Mouse (Mus musculus) right cerebral cortex, postnatal 25 days (tissue): Measurements from ENCODE around the gene Tmem131.
"Not testable (repeated sequence)": the region's sequence is repeated elsewhere in the genome, so short reads cannot be mapped to it uniquely, and the experiment has no call there.

ENCODE experiments used
- DNase-seq: peaks from one replicate; pipeline ENCODE4 v3.0.0; 2022

Gene Tmem131

GRCm38 (mm10) chr1:36824356-36824755 is 119.1 kb downstream of the Tmem131 start:
- no peak for DNase-seq

- not testable (repeated sequence) for DNase-seq
These were observed 121.5 kb downstream of the Tmem131 start for GRCm38 (mm10) chr1:36821918-36822317.

GRCm38 (mm10) chr1:36815166-36815565 is 128.3 kb downstream of the Tmem131 start:
- no peak for DNase-seq

- DNase-seq = no peak
These were observed 129.1 kb downstream of the Tmem131 start for GRCm38 (mm10) chr1:36814271-36814903.

GRCm38 (mm10) chr1:36813415-36813814 is 130.1 kb downstream of the Tmem131 start:
- DNase-seq = peak; percentile 42

- DNase-seq = no peak
These were observed 131.7 kb downstream of the Tmem131 start for GRCm38 (mm10) chr1:36811806-36812205.

GRCm38 (mm10) chr1:36807782-36808565 is 135.5 kb downstream of the Tmem131 start:
- DNase-seq = no peak

- DNase-seq = no peak
These were observed 136.4 kb downstream of the Tmem131 start for GRCm38 (mm10) chr1:36807086-36807485.

- no peak for DNase-seq
These were observed 137.1 kb downstream of the Tmem131 start for GRCm38 (mm10) chr1:36806181-36806905.

- DNase-seq = no peak
These were observed 138.6 kb downstream of the Tmem131 start for GRCm38 (mm10) chr1:36804833-36805232.

- no peak for DNase-seq
These were observed 139.2 kb downstream of the Tmem131 start for GRCm38 (mm10) chr1:36804259-36804658.

- DNase-seq = no peak
These were observed 143.0 kb downstream of the Tmem131 start for GRCm38 (mm10) chr1:36800379-36801011.

GRCm38 (mm10) chr1:36797481-36797880 is 146.0 kb downstream of the Tmem131 start:
- peak; percentile 61 for DNase-seq

- DNase-seq = no peak
These were observed 146.8 kb downstream of the Tmem131 start for GRCm38 (mm10) chr1:36796711-36797110.

- no peak for DNase-seq
These were observed 154.1 kb downstream of the Tmem131 start for GRCm38 (mm10) chr1:36789416-36789815.

- DNase-seq = no peak
These were observed 157.1 kb downstream of the Tmem131 start for GRCm38 (mm10) chr1:36786377-36786776.

- peak; percentile 34 for DNase-seq
These were observed 158.2 kb downstream of the Tmem131 start for GRCm38 (mm10) chr1:36785238-36785641.

- DNase-seq = peak; percentile 81
These were observed 158.9 kb downstream of the Tmem131 start for GRCm38 (mm10) chr1:36784365-36785134.

- no peak for DNase-seq
These were observed 161.0 kb downstream of the Tmem131 start for GRCm38 (mm10) chr1:36782476-36782875.

GRCm38 (mm10) chr1:36780793-36781192 is 162.7 kb downstream of the Tmem131 start:
- no peak for DNase-seq

- no peak for DNase-seq
These were observed 171.1 kb downstream of the Tmem131 start for GRCm38 (mm10) chr1:36772198-36772934.

GRCm38 (mm10) chr1:36770998-36771397 is 172.5 kb downstream of the Tmem131 start:
- no peak for DNase-seq
